Mouse (Mus musculus): ENCODE results near the gene Jmjd7.

DNA sequence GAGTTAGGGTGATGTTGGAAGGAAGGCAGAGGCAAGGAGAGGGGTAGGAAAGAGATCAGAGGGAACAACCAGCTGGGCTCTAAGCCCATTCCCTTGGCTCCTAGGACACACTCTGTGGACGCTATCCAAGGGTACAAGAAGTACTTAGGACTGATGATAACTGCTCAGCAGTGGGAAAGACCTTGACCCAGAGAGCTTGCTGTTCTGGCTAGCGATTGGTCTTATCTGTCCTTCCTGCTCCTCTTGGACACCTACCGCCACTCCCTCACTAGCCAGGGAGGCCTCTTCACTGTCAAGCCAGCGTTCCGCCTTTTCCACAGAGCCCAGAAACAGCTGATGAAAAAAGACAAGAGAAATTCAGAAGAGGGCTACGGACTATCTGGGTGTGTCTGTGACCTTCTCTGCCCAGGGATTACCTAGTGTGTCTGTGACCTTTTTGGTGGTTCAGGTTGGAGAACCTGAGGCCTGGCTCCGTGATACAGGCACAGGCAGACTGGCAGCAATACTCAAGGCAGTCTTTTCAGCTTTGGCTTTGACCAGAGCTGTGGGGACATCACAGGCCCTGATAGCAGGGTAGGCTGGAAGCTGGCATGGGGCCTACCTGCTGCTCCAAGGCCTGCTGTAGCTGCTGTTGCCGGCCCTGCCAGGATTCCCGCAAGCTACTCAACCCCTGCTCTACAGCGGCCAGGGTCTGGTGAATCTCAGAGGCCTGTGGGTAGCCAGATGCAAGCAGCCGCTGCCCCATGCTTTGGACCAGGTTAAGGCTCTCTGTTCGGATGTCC is 27.7 kb downstream of the Jmjd7 start:
- TF ChIP-seq CTCF (conservative IDR thresholded peaks at IDR 0.05 in 1 of 2, IDR thresholded peaks at IDR 0.05 in 1 of 2; ENCODE audit: low read depth in 2 of 2, low read length in 2 of 2) (no peak), KAT2A (IDR thresholded peaks at IDR 0.05; ENCODE audit: insufficient replicate concordance, low read length) (no peak), EP300 (IDR thresholded peaks at IDR 0.05; ENCODE audit: low read length) (no peak), ETS1 (conservative IDR thresholded peaks at IDR 0.05; ENCODE audit: low read depth, low read length) (no peak)
